Mouse (Mus musculus) embryonic facial prominence, embryonic 13.5 days (tissue): ENCODE measurements at regions not wholly inside any gene's neighbourhood (a gene's known extent, or its start where the extent isn't known, plus 50 kb on each side); places are given as distances from the start of the nearest gene placed in this dataset.

Source experiments
- ATAC-seq: fragments of 200-750 bp; cut with Nextera tagmentation; 2 replicates; pipeline ENCODE4 v1.8.0; 2017; ENCODE audit warnings: low read depth; ENCODE audit not compliant: insufficient number of reproducible peaks, insufficient read depth, low FRiP score, low TSS enrichment
- H3K27ac ChIP-seq: fragments of 300-500 bp; sonication (generic); 2 replicates; pipeline ENCODE4 v1.5.1; 2015; ENCODE audit warnings: moderate library complexity, mild to moderate bottlenecking, inconsistent platforms
- H3K27me3 ChIP-seq: fragments of 300-500 bp; sonication (generic); 2 replicates; pipeline ENCODE4 v1.6.1; 2015; ENCODE audit warnings: mild to moderate bottlenecking, inconsistent platforms
- H3K36me3 ChIP-seq: fragments of 300-500 bp; sonication (generic); 2 replicates; pipeline ENCODE4 v1.6.1; 2015; ENCODE audit warnings: mild to moderate bottlenecking, inconsistent platforms
- H3K4me1 ChIP-seq: fragments of 300-500 bp; sonication (generic); 2 replicates; pipeline ENCODE4 v1.6.1; 2015; ENCODE audit warnings: inconsistent platforms
- H3K4me2 ChIP-seq: fragments of 300-500 bp; sonication (generic); 2 replicates; pipeline ENCODE4 v1.6.1; 2015; ENCODE audit warnings: moderate library complexity, mild to moderate bottlenecking, inconsistent platforms
- H3K4me3 ChIP-seq: fragments of 300-500 bp; sonication (generic); 2 replicates; pipeline ENCODE4 v1.5.1; 2015; ENCODE audit warnings: mild to moderate bottlenecking, inconsistent platforms
- H3K9ac ChIP-seq: fragments of 300-500 bp; sonication (generic); 2 replicates; pipeline ENCODE4 v1.6.1; 2015; ENCODE audit warnings: mild to moderate bottlenecking, inconsistent platforms
- H3K9me3 ChIP-seq: fragments of 300-500 bp; sonication (generic); 2 replicates; pipeline ENCODE4 v1.6.1; 2016; ENCODE audit warnings: inconsistent platforms
- whole genome bisulfite sequencing: fragments of 180-500 bp; shearing (Covaris S2); methylation state at CpG from one replicate; pipeline ENCODE4 v1.1.7; 2015; ENCODE audit warnings: mixed read lengths; 5-methylcytosine and 5-hydroxymethylcytosine counted together

- Histone ChIP-seq H3K4me1 (no peaks in the 10 kb centered on the region), H3K4me3 (no peak overlapping the region), H3K27ac (no peak overlapping the region), H3K27me3 (peaks cover 5% of the 10 kb centered on the region), H3K9ac (no peak overlapping the region), H3K4me2 (no peak overlapping the region), H3K36me3 (no peaks in the 10 kb centered on the region), H3K9me3 (no peaks in the 10 kb centered on the region)
- ATAC-seq = no peak
- WGBS = 27% methylated on average over 3 of the region's 3 CpGs
Observed at GRCm38 (mm10) chr3:82620418-82621003, 72.6 kb upstream of the Npy2r start.

- Histone ChIP-seq H3K36me3 (no peaks in the 10 kb centered on the region), H3K4me3 (no peak overlapping the region), H3K27ac (no peak overlapping the region), H3K27me3 (peaks cover 5% of the 10 kb centered on the region), H3K9me3 (no peaks in the 10 kb centered on the region), H3K4me2 (no peak overlapping the region), H3K9ac (no peak overlapping the region), H3K4me1 (no peaks in the 10 kb centered on the region)
- WGBS = 77% methylated on average over 5 of the region's 5 CpGs
- ATAC-seq = no peak
Observed at GRCm38 (mm10) chr3:82619371-82619770, 71.5 kb upstream of the Npy2r start.

- H3K4me2 ChIP-seq = no peak overlapping the region
- H3K27ac ChIP-seq = no peak overlapping the region
- no peaks in the 10 kb centered on the region for H3K36me3 ChIP-seq
- no peaks in the 10 kb centered on the region for H3K27me3 ChIP-seq
- H3K4me3 ChIP-seq = no peak overlapping the region
- WGBS = 74% methylated on average over 4 of the region's 4 CpGs
- H3K9me3 ChIP-seq = no peaks in the 10 kb centered on the region
- H3K4me1 ChIP-seq = no peaks in the 10 kb centered on the region
- ATAC-seq = no peak
- no peak overlapping the region for H3K9ac ChIP-seq
Observed at GRCm38 (mm10) chr3:82601880-82602279, 54.0 kb upstream of the Npy2r start.

GRCm38 (mm10) chr3:82598656-82599055, 50.8 kb upstream of the Npy2r start:
- Histone ChIP-seq H3K4me1 (no peaks in the 10 kb centered on the region), H3K27me3 (no peaks in the 10 kb centered on the region), H3K9me3 (no peaks in the 10 kb centered on the region), H3K4me3 (no peak overlapping the region), H3K27ac (no peak overlapping the region), H3K4me2 (no peak overlapping the region), H3K36me3 (no peaks in the 10 kb centered on the region), H3K9ac (no peak overlapping the region)
- WGBS = 83% methylated on average over 1 of the region's 1 CpGs
- no peak for ATAC-seq
